Mouse (Mus musculus): ENCODE results near the gene Foxn3.

DNA sequence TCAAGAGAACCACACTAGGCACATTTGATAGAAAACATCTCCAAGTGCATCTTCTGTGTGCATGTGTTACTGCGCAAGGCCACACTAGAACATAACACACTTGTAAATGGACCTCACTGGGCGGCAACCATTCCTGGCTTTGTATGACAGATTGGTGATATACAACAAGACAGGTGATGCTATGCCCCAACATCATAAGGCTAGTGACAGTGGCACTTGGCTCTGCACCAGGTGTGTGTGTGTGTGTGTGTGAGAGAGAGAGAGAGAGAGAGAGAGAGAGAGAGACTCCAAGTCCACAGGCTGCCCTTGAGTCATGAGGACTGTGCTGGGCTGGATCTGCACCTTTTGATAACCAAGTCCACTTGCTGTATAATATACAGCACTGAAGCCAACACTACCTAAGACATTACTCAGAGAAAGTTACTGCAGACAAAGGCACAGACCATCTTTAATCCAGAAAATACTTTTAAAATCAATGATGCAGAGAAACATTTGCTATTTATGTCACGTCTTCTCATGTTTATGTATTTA, 242.4 kb downstream of the Foxn3 start:
- TF ChIP-seq EP300 (IDR thresholded peaks at IDR 0.05) (no peak), CTCF (IDR thresholded peaks at IDR 0.05) (no peak)
